Mouse (Mus musculus): ENCODE measurements around the gene Tuft1. TPM values are rescaled to one million over a fixed set of nuclear protein-coding genes. Genes with fewer than 3 reads are reported as not detected.

The Tuft1 gene
- polyA plus RNA-seq, 1 experiment from 2014 or later: 13.2 TPM

DNA sequence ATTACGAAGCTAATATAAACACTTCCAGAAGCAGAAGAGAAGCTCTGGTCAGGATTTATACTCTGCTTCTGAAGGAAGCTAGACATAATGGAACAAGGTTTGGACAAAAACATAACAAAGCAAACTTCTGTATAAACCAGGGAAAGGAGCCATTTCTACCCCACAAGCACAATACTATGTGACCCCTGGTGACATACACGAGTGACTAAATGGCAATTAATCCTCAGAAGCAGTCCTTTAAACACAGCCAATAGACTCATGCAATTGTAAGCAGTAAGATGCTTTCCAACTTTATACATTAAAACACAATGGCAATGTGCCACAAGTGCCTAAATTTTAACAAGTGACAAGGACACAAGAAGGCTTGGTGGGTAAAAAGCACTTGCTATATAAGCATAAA is 91.4 kb downstream of the Tuft1 start:
- no peaks in the 10 kb centered on the region for H3K27me3 ChIP-seq (ENCODE audit: control insufficient read depth, insufficient read depth, low read length)
- H3K4me2 ChIP-seq (replicated peaks; ENCODE audit: low read depth, low read length): no peak overlapping the region
- H3K4me1 ChIP-seq (ENCODE audit: control insufficient read depth, insufficient read depth, low read length): peaks cover 21% of the 10 kb centered on the region
- H3K27ac ChIP-seq (ENCODE audit: low read length): no peak overlapping the region
- no peak overlapping the region for H3K9ac ChIP-seq (replicated peaks; ENCODE audit: low read depth, low read length)
- H3K4me3 ChIP-seq (ENCODE audit: low read depth, low read length): no peak overlapping the region
- H3K9me3 ChIP-seq (ENCODE audit: control insufficient read depth, low read depth, low read length): no peaks in the 10 kb centered on the region
- ATAC-seq (ENCODE audit: insufficient number of reproducible peaks, insufficient read depth, low FRiP score, low read depth): no peak
- no peaks in the 10 kb centered on the region for H3K36me3 ChIP-seq (ENCODE audit: control insufficient read depth, insufficient read depth, low read length)
- 17% methylated on average over 2 of the region's 2 CpGs for WGBS

DNA sequence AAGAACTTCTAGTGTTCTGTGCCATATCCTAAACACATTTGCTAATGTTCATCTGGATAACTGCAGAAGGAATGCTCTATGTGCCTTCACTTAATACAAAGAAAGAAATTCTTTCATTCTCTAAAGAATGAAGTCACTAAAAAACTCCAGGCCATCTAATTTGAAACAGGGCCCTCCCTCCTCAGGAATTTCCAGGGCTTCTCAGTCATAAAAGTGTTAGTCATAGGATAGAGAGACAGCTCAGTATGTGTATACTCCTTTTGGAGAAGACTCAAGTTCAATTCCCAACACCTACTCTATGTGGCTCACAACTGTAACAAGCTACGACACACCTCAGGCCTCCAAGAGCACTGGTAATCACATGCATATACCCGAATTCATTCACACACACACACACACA is 93.1 kb downstream of the Tuft1 start:
- no peak for ATAC-seq (ENCODE audit: insufficient number of reproducible peaks, insufficient read depth, low FRiP score, low read depth)
- 79% methylated on average over 2 of the region's 2 CpGs for WGBS
- Histone ChIP-seq H3K4me2 (replicated peaks; ENCODE audit: low read depth, low read length) (no peak overlapping the region), H3K4me3 (ENCODE audit: low read depth, low read length) (no peak overlapping the region), H3K4me1 (ENCODE audit: control insufficient read depth, insufficient read depth, low read length) (peaks cover 28% of the 10 kb centered on the region), H3K9ac (replicated peaks; ENCODE audit: low read depth, low read length) (no peak overlapping the region), H3K36me3 (ENCODE audit: control insufficient read depth, insufficient read depth, low read length) (no peaks in the 10 kb centered on the region), H3K9me3 (ENCODE audit: control insufficient read depth, low read depth, low read length) (no peaks in the 10 kb centered on the region), H3K27me3 (ENCODE audit: control insufficient read depth, insufficient read depth, low read length) (no peaks in the 10 kb centered on the region), H3K27ac (ENCODE audit: low read length) (peak overlapping the region; percentile 27; the same call in 1 of the 2 replicates)

DNA sequence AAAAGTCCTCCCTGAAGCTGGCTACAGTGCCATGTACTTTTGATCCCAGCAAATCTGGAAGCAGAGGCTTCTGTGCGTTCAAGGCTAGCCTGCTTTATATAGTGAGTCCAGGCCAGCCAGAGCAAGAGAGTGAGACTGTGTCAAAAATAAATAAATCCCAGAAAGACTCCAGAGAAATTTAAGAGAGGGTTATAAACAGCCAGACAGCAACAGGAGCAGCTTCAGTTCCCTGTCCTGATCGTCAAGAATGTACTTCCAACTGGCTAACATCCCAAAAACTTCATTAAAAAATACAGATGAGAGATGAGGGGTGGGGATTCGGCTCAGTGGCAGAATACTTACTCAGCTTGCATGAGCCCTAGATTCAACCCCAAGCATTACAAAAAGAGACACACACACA is 93.5 kb downstream of the Tuft1 start:
- H3K9ac ChIP-seq (replicated peaks; ENCODE audit: low read depth, low read length): no peak overlapping the region

DNA sequence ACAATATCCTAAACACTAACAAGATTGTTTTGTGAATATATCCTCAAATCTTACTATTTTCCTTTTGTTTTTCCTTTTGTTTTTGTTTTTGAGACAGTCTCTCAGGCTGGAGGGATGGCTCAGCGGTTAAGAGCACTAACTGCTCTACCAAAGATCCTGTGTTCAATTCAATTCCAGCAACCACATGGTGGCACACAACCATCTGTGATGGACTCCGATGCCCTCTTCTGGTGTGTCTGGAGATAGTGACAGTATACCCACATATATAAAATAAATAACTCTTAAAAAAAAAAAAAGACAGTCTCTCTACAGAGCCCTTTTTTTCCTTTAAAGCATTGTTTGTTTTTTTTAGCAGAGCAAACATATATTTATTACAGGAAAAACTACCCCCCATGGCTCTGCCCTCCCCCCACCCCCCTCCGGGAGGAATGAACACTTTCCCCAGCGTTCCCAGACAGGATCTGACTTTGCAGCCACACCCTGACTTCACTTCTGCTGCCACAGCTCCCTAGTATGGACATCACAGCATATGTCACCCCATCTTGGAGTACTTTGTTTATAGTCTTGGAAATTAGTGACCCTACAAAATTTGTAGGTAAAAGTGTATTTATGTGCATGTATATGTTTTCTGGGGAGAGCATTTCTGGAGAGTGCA is 94.2 kb downstream of the Tuft1 start:
- Histone ChIP-seq H3K4me1 (ENCODE audit: control insufficient read depth, insufficient read depth, low read length) (peaks cover 28% of the 10 kb centered on the region), H3K4me3 (ENCODE audit: low read depth, low read length) (no peak overlapping the region), H3K27me3 (ENCODE audit: control insufficient read depth, insufficient read depth, low read length) (no peaks in the 10 kb centered on the region), H3K9ac (replicated peaks; ENCODE audit: low read depth, low read length) (no peak overlapping the region), H3K27ac (ENCODE audit: low read length) (peak overlapping the region; percentile 66; the same call in 1 of the 2 replicates), H3K36me3 (ENCODE audit: control insufficient read depth, insufficient read depth, low read length) (peaks cover 3% of the 10 kb centered on the region), H3K4me2 (replicated peaks; ENCODE audit: low read depth, low read length) (no peak overlapping the region), H3K9me3 (ENCODE audit: control insufficient read depth, low read depth, low read length) (no peaks in the 10 kb centered on the region)
- no peak for ATAC-seq (ENCODE audit: insufficient number of reproducible peaks, insufficient read depth, low FRiP score, low read depth)
- 69% methylated on average over 4 of the region's 4 CpGs for WGBS

More for the DNA sequence above, 93.5 kb downstream of the Tuft1 start:
- Histone ChIP-seq H3K36me3 (ENCODE audit: control insufficient read depth, insufficient read depth, low read length) (no peaks in the 10 kb centered on the region), H3K4me3 (ENCODE audit: low read depth, low read length) (no peak overlapping the region), H3K4me1 (ENCODE audit: control insufficient read depth, insufficient read depth, low read length) (peaks cover 28% of the 10 kb centered on the region), H3K27me3 (ENCODE audit: control insufficient read depth, insufficient read depth, low read length) (no peaks in the 10 kb centered on the region), H3K4me2 (replicated peaks; ENCODE audit: low read depth, low read length) (no peak overlapping the region), H3K9me3 (ENCODE audit: control insufficient read depth, low read depth, low read length) (no peaks in the 10 kb centered on the region), H3K27ac (ENCODE audit: low read length) (peak overlapping the region; percentile 66; the same call in 1 of the 2 replicates)
- 24% methylated on average over 3 of the region's 3 CpGs for WGBS
- peak; percentile 37; the same call in 1 of the 2 replicates for ATAC-seq (ENCODE audit: insufficient number of reproducible peaks, insufficient read depth, low FRiP score, low read depth)

DNA sequence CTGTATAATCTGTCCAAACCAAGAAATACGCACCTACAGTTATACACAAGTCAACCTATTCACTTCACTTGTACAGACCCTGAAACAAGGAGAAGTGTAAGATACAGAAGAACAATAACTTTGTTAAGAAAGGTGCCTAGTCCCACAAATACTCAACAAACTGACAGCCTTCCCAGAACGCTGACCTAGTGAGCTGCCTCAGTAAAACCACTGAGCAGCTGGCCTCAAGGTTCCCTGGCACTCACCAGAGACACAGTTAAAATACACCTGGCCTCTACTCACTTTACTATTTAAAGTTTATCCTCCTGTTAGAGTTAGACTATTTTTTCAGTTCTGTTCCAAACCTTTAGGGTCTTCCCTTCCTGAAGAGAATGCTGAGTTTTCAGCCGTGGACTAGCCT is 95.5 kb downstream of the Tuft1 start:
- no peak for ATAC-seq (ENCODE audit: insufficient number of reproducible peaks, insufficient read depth, low FRiP score, low read depth)
- H3K4me2 ChIP-seq (replicated peaks; ENCODE audit: low read depth, low read length): no peak overlapping the region

More for the DNA sequence above, 95.5 kb downstream of the Tuft1 start:
- no peak overlapping the region for H3K27ac ChIP-seq (ENCODE audit: low read length)
- H3K36me3 ChIP-seq (ENCODE audit: control insufficient read depth, insufficient read depth, low read length): peaks cover 6% of the 10 kb centered on the region
- 51% methylated on average over 3 of the region's 3 CpGs for WGBS
- no peaks in the 10 kb centered on the region for H3K27me3 ChIP-seq (ENCODE audit: control insufficient read depth, insufficient read depth, low read length)
- no peak overlapping the region for H3K4me3 ChIP-seq (ENCODE audit: low read depth, low read length)
- H3K9ac ChIP-seq (replicated peaks; ENCODE audit: low read depth, low read length): no peak overlapping the region
- no peaks in the 10 kb centered on the region for H3K9me3 ChIP-seq (ENCODE audit: control insufficient read depth, low read depth, low read length)
- peaks cover 28% of the 10 kb centered on the region for H3K4me1 ChIP-seq (ENCODE audit: control insufficient read depth, insufficient read depth, low read length)

Other genes starting within 250 kb of the Tuft1 start
- gene Tdrkh, start 245.6 kb downstream of the Tuft1 start, polyA plus RNA-seq (2014; fragmentation: Nextera tagmentation; extraction: Ambion mirVana): 10.6 and 12.6 TPM in 2 replicates
- 66.6 and 67.5 TPM in 2 replicates for gene Mrpl9, start 215.6 kb downstream of the Tuft1 start, polyA plus RNA-seq (2014; fragmentation: Nextera tagmentation; extraction: Ambion mirVana)
- gene Oaz3, start 215.0 kb downstream of the Tuft1 start, polyA plus RNA-seq (2014; fragmentation: Nextera tagmentation; extraction: Ambion mirVana): 0.66 and 0.90 TPM in 2 replicates
- 32.2 and 44.0 TPM in 2 replicates for gene Celf3, start 180.6 kb downstream of the Tuft1 start, polyA plus RNA-seq (2014; fragmentation: Nextera tagmentation; extraction: Ambion mirVana)
- gene Riiad1, start 178.5 kb downstream of the Tuft1 start, polyA plus RNA-seq (2014; fragmentation: Nextera tagmentation; extraction: Ambion mirVana): 6.0 and 6.6 TPM in 2 replicates
- 35.1 and 41.9 TPM in 2 replicates for gene Snx27, start 76.2 kb downstream of the Tuft1 start, polyA plus RNA-seq (2014; fragmentation: Nextera tagmentation; extraction: Ambion mirVana)
- not detected in 2 replicates for gene Gm10972, start 15.8 kb downstream of the Tuft1 start, polyA plus RNA-seq (2014; fragmentation: Nextera tagmentation; extraction: Ambion mirVana)
- 2.6 and 3.0 TPM in 2 replicates for gene Selenbp2, start 34.7 kb upstream of the Tuft1 start, polyA plus RNA-seq (2014; fragmentation: Nextera tagmentation; extraction: Ambion mirVana)
- gene Cgn, start 127.6 kb upstream of the Tuft1 start, polyA plus RNA-seq (2014; fragmentation: Nextera tagmentation; extraction: Ambion mirVana): 31.9 and 35.2 TPM in 2 replicates
- 25.5 TPM in 2 replicates for gene Pogz, start 178.7 kb upstream of the Tuft1 start, polyA plus RNA-seq (2014; fragmentation: Nextera tagmentation; extraction: Ambion mirVana)
- 334 and 336 TPM in 2 replicates for gene Psmb4, start 228.1 kb upstream of the Tuft1 start, polyA plus RNA-seq (2014; fragmentation: Nextera tagmentation; extraction: Ambion mirVana)

Measured in stomach, embryonic 14.5 days (tissue).